Mouse (Mus musculus) WW6 (cell line): Measurements from ENCODE around the gene Fzd7.

Source experiments
- DNase-seq: peaks from one replicate; pipeline ENCODE4 v3.0.0-alpha.2; 2013; ENCODE audit warnings: low read depth, low spot score

Fzd7 gene

GRCm38 (mm10) chr1:59502355-59502754 lies 20.1 kb downstream of the Fzd7 start:
- no peak for DNase-seq

GRCm38 (mm10) chr1:59503659-59504301 lies 21.6 kb downstream of the Fzd7 start:
- no peak for DNase-seq

- DNase-seq, result no peak
These were observed 22.1 kb downstream of the Fzd7 start for GRCm38 (mm10) chr1:59504302-59504700.

- no peak for DNase-seq
These were observed 26.4 kb downstream of the Fzd7 start for GRCm38 (mm10) chr1:59508463-59509139.

- DNase-seq, result no peak
These were observed 29.5 kb downstream of the Fzd7 start for GRCm38 (mm10) chr1:59511566-59512270.

- DNase-seq, result peak; percentile 34
These were observed 34.0 kb downstream of the Fzd7 start, which contains the start of gene Gm973 for GRCm38 (mm10) chr1:59516026-59516917. Gene Gm973, plus strand, starts transcription at chr1:59516264.

GRCm38 (mm10) chr1:59520226-59520837 lies 38.1 kb downstream of the Fzd7 start:
- no peak for DNase-seq

GRCm38 (mm10) chr1:59522456-59522855 lies 40.2 kb downstream of the Fzd7 start:
- DNase-seq, result no peak

GRCm38 (mm10) chr1:59523378-59523958 lies 41.2 kb downstream of the Fzd7 start:
- peak; percentile 34 for DNase-seq

- no peak for DNase-seq
These were observed 41.8 kb downstream of the Fzd7 start for GRCm38 (mm10) chr1:59524071-59524470.

- no peak for DNase-seq
These were observed 42.5 kb downstream of the Fzd7 start for GRCm38 (mm10) chr1:59524759-59525158.

GRCm38 (mm10) chr1:59527219-59527618 lies 45.0 kb downstream of the Fzd7 start:
- DNase-seq, result no peak

GRCm38 (mm10) chr1:59534976-59535810 lies 53.0 kb downstream of the Fzd7 start:
- no peak for DNase-seq
